Mouse (Mus musculus) lung, postnatal 25 days (tissue): Measurements from ENCODE around the gene Gk5.
"Not testable (repeated sequence)": the region's sequence is repeated elsewhere in the genome, so short reads cannot be mapped to it uniquely, and the experiment has no call there.

Source experiments
- DNase-seq: peaks from one replicate; pipeline ENCODE4 v3.0.0; 2022; ENCODE audit warnings: low spot score

The Gk5 gene

DNA sequence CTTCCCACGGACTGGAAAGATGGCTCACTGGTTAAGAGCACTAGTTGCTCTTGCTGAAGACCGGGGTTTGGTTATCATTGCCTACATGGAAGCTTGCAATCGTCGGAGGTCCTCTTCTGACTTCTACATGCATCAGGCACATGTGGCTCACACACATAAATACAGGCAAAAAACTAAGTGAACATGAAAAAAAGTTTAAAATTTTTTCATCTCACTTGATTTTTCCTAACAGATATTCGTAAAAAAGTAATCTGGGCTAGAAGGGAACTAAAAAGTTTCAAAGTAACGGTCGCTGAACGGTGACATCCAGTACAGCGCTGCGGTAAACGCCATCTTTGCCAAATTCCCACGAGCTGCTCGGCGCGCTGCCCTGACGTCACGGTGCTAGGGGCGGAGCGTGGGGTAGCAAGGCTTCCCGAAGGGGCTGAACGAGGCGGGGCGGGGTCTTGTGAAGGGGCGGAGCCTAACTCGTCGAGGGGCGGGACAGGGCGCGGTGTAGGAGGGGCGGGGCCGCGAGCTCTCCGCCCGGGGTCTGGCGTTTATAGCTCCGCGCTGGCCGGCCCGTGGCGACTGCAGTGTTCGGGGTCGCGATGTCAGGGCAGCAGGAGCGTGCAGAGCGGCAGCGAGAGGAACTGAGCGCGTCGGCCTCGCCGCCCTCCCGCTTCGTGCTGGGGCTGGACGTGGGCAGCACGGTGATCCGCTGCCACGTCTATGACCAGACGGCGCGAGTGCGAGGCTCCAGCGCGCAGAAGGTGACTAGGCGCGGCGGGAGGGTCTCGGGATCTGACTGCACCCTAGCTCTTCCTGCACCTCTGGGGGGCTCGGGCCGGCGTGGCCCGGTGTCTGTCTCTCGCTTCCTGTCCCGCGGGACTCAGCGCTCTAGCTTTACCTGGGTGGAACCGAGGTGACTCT is at the start of gene Gk5:
Gene Gk5, plus strand, starts transcription at position 502 of the 912 bp plus-strand sequence.
- DNase-seq, result peak; percentile 98

DNA sequence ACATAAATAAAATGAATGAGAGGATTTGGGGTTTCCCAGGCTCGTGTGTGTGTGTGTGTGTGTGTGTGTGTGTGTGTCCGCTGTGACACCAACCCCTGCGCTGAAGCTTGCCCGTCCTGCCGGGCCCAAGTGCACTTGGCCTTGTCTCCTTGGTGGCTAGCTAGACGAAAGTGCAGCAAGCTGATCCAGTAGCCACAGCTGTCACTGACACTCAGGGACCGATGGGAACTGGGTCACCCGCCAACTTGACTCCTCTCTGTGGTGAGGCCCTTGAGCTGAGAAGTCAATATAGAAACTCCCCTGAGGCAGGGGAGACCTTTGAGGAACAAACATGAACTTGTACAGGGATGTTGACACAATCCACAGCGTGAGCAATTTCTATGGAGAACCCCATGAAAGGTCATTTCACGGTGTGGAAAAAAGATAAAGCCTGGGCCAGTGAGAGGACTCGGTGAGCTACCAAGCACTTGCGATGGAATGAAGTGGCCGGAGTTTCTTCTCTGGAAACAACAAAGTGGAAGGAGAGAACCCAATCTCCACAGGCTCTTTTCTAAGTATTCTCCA is 40.3 kb upstream of the Gk5 start:
- no peak for DNase-seq

DNA sequence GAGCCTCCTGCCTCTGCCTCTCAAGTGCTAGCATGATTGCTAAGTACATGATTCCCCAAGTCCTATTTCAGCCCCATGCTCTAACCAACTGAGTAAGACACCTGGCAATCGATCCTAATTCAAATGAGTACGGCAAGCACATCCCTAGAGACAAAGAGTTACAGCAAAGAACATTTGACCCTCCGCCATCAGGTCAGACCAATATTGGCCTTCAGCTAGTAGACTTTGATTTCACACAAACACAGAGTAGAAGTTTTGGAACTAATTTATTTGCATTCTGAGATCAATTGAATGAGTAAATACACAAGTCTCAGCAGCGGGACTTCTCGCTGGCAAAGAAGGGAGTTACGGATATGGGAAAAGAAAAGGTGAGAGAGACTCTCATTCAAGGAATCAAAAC is 33.9 kb upstream of the Gk5 start:
- DNase-seq, result no peak

DNA sequence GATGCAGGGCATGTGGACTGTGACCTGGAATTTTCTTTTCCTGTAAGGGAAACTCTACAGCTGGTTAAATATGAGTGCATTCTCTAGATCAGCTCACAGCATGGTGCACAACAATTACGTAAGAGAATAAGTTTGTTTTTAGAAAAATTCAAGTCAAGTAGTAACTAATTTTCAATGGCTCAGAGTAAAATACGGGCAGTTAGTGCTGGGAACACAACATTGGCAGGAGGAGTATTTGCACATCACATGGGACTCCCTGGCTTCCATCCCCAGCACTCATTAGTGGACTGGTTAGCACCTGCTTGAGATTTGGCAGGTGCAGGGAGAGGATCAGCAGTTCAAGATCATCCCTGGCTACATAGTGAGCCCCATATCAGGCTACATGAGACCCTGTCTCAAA is 31.5 kb upstream of the Gk5 start:
- DNase-seq, result no peak

DNA sequence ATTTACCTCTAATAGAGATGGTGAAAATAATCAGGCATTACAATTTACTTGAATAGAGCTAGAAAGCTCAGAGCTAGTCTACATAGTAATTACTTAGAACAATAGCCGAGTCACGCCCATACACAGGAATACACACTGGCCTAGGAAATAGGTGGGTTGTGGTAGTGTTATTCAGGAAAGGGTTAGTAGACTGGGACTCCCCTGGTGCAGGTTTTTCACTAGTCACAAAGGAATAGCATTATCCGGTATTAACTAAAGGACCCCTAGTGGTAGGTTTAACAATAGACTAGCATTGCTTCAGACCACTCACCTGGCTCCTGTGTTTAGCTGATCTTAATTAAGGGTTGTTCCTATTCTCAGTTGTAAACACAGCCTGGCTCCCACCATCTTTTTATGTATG is 30.7 kb upstream of the Gk5 start:
- DNase-seq, result not testable (repeated sequence)

DNA sequence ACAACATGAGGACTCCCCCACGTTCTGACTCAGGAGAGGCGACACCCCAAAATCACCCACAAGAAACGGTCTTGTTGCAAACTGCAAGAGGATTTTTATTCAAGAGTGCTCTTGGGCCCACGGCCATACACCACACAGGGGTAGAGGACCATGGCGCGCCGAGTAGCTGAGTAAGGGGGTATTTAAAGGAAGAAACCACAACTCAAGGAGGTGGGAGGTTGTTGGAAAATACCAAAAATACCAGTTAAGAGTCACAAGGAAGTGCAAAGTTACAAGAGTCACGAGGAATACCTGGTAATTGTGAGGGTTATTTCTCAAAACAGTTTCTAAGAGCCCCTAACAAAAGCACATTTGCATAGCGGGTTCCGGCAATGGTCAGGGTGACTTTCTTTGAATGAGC is 26.5 kb upstream of the Gk5 start:
- DNase-seq, result not testable (repeated sequence)

DNA sequence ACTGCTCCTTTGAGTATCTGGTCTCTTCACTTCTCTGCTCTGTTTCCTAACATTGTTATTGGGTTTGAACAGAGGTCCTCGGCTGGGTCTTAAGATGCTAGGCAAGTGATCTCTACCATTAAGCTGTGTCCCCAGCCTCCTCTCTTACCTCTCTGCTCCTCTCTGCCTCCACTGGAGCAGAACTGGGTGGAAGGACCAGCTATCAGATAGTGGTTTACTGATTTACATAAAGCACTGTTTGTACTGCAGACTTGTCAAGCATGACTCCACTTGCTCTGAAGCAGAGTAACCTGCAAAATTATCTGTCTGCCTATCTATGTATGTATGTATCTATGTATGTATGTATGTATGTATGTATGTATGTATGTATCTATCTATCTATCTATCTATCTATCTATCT is 25.9 kb upstream of the Gk5 start:
- no peak for DNase-seq

DNA sequence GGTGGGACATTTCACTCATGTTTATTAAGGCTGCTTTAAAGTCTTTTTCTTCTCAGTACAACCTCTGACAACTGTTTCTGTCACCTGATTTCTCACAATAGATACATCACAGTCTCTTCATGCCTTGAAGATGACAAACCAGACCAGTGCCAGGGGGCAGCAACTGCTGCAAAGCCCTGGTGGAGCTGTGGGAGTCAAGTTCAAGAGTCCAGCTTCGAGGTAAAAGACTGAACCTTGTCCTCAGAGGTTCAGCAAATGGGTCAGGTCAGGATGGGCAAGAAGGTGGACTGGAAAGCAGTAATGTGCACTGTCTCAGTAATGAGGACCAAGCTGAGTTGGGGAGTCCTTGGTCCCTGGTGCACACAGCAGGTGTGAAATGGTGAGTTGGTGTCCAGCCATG is 24.8 kb upstream of the Gk5 start:
- DNase-seq, result no peak

DNA sequence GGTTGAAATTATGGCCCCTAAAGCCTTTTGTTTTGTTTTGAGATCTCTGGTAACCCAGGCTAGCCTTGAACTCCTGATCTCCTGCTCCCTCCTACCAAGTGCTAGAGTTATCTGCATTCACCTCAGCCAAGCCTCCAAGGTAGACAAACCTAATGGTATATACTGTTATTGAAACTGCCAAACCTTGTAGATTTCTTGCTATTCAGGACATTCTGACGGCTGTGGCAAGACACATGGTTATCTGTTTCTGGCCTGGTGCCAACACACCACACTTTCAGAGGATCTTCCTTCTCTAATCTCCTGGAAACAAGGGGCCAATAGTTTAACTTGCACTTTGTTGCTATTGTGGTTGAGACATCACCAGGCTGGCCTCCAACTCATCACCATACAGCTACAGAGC is 24.0 kb upstream of the Gk5 start:
- no peak for DNase-seq

DNA sequence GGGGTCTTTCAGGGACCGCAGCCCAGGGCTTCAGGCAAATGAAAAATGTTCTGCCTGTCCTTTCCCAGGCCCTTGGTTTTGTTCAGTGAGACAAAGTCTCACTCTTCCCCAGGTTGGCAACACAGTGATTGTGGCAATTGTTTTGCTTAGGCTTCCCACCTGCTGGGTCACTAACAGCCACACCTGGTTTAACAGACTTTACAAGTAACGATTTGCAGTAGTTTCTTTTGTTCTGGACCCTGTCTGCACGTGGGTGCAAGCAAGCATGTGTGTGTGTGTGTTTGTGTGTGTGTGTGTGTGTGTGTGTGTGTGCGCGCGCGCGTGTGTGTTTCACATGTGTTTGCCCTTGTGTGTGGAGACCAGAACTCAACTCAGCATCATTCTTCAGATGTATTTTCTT is 16.3 kb upstream of the Gk5 start:
- DNase-seq, result no peak

DNA sequence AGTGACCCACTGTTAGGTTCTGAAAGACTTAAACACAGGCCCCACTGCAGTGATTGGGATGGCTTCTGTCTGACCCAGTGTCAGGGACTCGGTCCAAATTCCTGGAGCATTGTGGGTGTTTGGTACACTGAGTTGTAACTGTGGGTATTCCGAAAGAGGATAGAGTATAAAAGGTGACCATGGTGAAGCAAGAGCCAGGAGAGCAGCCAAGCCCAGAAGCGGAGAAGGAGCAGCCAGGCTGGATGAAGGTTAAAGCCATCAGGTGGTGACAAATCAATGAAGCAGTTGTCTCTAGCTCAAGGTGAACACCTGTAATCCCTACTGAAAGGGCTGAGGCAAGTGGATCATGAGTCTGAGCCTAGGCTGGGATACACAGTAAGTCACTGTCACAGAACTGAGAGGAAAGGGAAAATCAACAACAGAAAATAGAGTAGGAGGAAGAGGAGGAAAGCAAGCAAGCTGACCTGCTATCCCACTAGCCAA is 6.2 kb upstream of the Gk5 start:
- no peak for DNase-seq

DNA sequence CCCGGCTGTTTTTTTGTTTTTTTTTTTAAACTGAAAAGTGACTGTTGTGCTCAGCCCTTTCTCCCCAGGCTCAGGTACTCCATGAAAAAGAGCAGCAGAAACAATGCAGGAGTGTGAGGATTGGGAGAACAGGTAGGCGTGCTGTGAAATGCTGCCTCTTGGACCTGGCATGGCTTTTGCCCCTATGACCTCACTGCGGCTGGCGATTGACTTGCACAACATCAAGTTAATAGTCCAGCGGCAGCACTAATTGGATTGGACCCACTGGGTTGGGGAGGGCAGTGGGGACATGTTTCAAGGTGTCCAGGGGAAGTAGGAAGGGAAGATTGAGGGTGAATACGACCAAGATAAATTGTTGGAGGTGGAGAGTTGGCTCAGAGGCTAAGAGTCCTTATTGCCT is 2.4 kb upstream of the Gk5 start:
- no peak for DNase-seq

DNA sequence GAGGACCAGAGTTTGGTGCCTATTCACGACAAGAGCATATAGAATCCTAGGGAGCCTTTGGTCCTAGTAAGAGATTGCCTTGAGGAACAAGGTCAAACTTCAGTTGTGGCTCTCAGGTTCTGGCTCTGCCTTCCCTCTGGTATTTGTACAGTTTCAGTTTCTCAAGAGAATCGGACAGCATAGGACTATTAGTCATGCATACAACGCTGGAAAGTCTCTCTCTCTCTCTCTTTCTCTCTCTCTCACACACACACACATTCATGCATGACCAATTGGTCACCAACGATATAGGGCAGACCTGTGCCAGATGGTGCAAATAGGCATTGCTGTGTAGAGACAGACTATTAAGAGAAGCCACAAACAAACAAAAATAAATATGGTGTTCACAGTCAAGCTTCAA is 946 bp upstream of the Gk5 start:
- no peak for DNase-seq

DNA sequence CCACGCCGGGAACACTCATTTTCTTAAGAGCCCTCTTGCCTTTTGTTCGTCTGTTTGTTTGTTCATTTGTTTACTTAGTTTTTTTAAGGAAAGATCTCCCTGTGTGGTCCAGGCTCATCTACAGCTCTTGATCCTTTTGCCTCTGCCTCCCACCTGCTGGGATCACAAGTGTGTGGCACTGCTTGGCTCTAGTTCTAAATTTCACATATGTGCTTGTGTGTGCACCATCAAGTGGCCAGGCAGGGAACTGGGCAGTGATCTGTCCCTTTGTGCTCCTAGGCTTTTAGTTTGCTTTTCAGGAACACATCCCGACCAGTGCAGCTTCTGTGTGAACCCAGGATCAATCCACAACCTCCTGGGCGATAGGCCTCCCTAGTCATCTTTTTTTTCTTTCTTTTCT is 8.8 kb downstream of the Gk5 start:
- DNase-seq, result no peak

DNA sequence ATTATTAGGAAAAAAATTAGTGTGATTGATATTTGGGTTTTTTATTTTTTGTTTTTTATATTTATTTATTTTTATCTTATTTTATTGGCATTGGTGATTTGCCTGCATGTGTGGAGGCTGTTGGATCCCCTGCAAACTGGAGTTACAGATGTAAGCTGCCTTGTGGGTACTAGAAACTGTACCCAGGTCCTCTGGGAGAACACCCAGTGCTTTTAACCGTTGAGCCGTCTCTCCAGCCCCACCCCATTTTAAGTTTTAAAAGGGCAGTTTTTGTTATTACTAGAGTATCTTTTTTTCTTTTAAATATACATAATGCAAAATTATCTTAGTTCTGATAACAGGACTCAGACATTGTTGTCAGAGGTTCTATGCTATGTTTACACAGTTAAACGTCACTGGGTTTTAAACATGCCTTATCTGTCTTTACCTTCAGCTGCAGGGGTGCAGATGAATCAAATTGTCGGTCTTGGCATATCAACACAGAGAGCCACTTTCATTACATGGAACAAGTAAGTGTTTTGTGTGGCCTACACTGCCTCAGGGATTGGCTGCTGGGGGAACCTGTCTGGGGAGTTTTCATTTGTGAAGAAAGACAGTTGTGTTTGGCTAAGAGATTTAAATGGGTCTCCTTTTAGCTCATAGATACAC is 13.9 kb downstream of the Gk5 start:
- DNase-seq, result no peak

DNA sequence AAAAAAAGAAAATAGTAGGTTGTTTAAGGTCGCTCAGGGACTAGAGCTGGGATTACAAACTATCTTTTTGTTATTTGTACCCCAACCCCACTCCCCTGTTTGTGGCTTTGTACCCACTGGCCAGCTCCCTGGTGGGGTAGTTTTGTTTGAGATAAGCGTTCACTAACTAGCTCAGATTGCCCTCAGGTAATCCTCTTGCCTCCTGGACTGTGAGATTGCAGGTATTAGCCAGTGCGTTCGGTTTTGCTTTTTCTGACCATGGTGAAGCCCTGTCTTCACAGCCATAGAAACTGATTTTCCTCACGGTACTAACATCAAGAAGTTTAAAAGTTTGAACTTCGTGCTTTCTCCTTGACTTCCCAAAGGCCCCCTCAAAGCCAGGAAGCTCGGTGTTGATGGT is 15.3 kb downstream of the Gk5 start:
- no peak for DNase-seq

DNA sequence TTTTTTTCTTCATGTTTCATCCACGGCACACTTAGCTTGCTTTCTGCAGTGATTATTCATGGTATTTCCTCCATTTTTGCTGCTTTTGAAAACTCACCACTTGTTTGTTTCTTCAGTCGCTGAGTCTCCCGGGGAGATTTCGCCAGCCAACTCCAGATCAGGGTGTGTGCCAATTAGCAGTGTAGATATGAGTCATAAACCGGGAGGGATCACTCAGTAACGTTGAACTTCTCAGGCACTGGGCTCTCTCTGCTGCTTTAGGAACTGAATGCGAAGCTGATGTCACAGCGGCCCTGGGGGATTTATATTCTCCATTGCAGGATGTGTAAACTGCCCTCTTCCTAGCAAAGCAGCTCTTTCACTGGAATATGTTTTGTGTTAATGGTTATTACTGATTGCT is 15.8 kb downstream of the Gk5 start:
- DNase-seq, result peak; percentile 55

DNA sequence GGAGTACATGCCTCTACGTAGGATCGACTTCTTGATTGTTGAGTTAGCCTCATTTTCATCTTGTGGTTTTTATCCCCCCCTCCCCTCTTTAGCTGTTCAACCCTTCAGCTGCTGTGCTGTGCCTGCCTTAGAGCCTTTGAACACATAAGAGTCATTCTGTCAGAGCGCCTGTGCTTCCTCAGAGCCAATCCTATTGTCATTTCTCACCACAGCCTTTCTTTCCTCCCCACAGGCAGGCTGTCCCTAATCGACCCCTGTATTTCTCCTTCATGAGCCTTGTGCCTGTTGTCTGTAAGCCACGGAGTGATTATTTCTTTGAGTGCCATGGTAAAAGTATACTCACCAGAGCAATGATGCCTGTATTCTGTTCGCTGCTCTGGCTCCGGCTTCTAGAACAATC is 16.3 kb downstream of the Gk5 start:
- no peak for DNase-seq

DNA sequence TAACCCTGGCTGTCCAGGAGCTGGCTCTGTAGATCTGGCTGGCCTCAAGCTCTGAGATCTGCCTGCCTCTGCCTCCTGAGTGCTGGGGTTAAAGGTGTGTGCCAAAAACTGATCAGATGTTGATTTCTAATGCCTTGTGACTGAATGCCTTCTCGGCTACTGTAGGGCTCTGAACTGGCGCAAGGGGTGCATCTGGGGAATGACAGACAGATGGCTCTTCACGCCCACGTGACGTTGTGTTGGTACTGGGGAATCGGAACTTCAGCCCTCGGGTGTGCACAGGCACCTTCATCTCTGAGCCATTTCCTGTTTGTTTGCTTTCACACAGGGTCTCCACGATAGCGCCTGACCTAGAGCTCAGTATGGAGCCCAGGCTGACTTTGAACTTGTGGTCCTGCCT is 19.8 kb downstream of the Gk5 start:
- no peak for DNase-seq

DNA sequence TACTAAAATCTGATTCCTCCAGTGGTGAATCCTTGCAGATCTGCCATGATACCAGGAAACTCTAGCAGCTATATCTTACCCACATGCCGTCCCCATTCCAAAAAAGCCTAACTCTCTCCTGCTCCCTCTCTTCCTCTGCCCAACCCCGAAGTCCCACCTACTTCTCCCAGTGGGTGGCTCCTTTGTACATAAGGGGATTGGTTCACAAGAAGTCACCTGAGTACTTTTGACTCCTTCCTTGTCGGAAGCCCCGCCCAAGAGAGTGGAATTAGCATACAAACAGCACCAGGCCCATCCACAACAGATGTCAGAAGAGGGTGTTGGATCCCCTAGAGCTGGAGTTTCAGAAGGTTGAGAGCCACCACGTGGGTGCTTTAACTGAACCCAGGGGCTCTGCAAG is 20.7 kb downstream of the Gk5 start:
- DNase-seq, result no peak

DNA sequence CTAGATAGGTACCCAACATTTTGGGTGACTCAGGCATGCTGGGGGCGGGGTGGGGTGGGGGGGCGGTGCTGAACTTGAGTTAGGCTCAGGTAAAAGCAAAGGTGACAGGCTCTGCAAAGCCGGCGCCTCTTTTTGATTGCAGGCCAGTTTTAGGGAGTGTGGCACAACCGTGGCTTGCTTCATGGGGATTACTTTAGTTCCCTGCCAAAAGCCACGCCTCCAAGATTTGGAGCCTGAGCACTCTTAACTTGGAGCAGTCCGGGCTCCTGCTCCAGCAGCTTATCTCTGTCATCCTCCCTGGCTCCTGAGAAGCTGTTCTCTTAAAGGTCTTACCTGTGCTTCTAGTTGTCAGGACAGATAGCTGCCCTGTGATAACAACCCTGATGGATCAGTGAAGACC is 21.8 kb downstream of the Gk5 start:
- no peak for DNase-seq

DNA sequence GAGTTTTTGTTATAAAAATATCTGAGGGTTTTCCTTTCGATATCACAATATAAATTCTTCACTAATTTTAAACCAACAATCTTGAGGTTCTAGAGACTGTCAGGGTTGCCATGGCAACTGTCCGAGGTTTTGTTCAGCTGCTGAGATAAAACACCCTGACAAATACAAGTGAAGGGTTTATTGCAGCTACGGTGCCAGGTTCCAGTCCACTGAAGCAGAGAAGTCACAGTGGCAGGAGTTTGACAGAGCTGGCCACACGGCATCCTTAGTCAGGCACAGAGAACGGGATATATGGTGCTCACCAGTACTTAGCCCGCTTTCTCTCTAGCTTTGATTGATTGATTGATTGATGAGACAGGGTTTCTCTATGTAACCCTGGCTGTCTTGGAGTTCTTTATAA is 23.3 kb downstream of the Gk5 start:
- no peak for DNase-seq

DNA sequence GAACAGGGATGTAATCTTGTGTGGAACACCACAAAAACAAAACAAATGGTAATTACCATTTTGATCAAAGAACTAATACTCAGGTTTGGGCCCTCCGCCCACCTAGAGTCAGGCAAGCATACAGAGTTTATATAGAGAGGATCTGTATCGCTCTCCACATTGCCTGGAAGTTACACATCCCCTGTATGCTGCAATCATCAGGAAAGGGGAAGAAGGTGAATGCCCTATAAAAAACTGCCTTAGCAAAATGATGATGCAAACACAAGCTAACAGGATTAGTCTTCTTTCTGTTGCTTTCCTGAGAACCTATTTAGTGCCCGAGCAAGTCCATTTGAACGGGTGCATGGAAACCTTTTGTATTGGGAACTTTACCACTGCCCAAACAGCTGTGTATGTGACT is 24.5 kb downstream of the Gk5 start:
- DNase-seq, result no peak
